Mouse (Mus musculus) myocyte (in vitro differentiated cells): ENCODE results near the gene Aen.

Source experiments
- CEBPB ChIP-seq: IDR thresholded peaks from 2 replicates; pipeline ENCODE4 v1.6.1; 2011; ENCODE audit warnings: mild to moderate bottlenecking, moderate library complexity; ENCODE audit not compliant: poor library complexity, insufficient read depth, severe bottlenecking
- E2F4 ChIP-seq: IDR thresholded peaks from one replicate; pipeline ENCODE4 v1.6.1; 2011; ENCODE audit warnings: mild to moderate bottlenecking, control low read depth, moderate library complexity; ENCODE audit not compliant: insufficient read depth
- MYOG ChIP-seq, 3 experiments: IDR thresholded peaks; one replicate each; pipeline ENCODE4 v1.6.1; 2011; ENCODE audit warnings: control low read depth in 2 of 3, low read depth in 2 of 3, mild to moderate bottlenecking in 2 of 3; ENCODE audit not compliant: insufficient read length in 2 of 3, control insufficient read depth in 1 of 3, insufficient read depth in 1 of 3
- POLR2A ChIP-seq: IDR thresholded peaks from one replicate; pipeline ENCODE4 v1.6.1; 2011; ENCODE audit warnings: low read depth, mild to moderate bottlenecking, control low read depth, moderate library complexity; ENCODE audit not compliant: insufficient read length
- REST ChIP-seq: IDR thresholded peaks from one replicate; pipeline ENCODE4 v1.6.1; 2011; ENCODE audit warnings: mild to moderate bottlenecking, control low read depth, moderate library complexity; ENCODE audit not compliant: insufficient read depth, insufficient read length
- SRF ChIP-seq: IDR thresholded peaks from one replicate; pipeline ENCODE4 v1.6.1; 2011; ENCODE audit warnings: low read depth; ENCODE audit not compliant: control insufficient read depth, insufficient read length
- TCF12 ChIP-seq: IDR thresholded peaks from one replicate; pipeline ENCODE4 v1.6.1; 2011; ENCODE audit warnings: mild to moderate bottlenecking, control low read depth; ENCODE audit not compliant: poor library complexity, insufficient read depth, severe bottlenecking

GRCm38 (mm10) chr7:78938957-78939602 is 43.4 kb downstream of the Aen start:
- TF ChIP-seq MYOG (IDR thresholded peaks at IDR 0.05; ENCODE audit: control insufficient read depth in 1 of 3, insufficient read depth in 1 of 3, insufficient read length in 2 of 3, low read depth in 2 of 3) (no peak), POLR2A (no peak), TCF12 (no peak), CEBPB (no peak), E2F4 (no peak), SRF (no peak), REST (no peak)
